Mouse (Mus musculus): ENCODE results near the gene Plpp4. TPM values are rescaled to one million over a fixed set of nuclear protein-coding genes. Genes with fewer than 3 reads are reported as not detected.

Gene Plpp4
- polyA plus RNA-seq, 1 experiment, result not detected

DNA sequence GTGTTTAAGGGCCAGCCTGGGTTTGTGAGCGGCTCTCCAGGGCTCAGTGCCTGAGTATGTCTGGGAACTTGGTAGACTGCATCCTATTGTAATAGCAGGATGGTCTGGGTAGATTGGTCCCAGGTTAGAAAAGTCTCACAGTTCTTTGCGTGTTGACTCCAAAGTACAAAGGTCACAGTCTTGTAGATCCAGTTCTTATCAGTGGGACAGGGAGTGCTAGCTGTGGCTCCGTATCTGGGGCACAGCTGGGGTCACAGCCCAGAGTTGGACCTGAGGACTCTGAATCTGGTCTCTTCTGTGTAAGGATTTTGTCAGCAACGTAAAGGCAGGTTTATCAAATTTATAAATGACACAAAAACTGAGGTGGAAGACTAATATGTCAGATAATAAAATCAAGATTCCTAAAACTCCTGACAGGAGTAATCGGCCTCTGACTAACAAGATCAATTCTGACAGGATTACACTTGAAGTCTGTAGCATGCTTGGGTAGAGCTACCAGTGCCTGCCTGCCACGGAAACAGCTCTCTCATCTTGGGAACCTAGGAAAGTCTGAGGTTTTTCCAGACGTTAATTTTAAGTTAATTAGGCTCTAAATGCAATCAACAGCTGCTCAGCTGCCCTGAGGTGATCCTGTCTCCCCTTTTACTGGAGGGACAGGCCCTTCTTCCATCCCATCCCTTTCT lies 28.5 kb downstream of the Plpp4 start:
- H3K27ac ChIP-seq (ENCODE audit: insufficient read depth, low read depth, low read length), result no peak overlapping the region
- no peaks in the 10 kb centered on the region for H3K4me1 ChIP-seq (ENCODE audit: control insufficient read depth, insufficient read depth, low read length)
- no peak overlapping the region for H3K4me3 ChIP-seq (ENCODE audit: insufficient read depth, low read length)
- TF ChIP-seq POLR2A (IDR thresholded peaks at IDR 0.05; ENCODE audit: borderline replicate concordance, low read depth, low read length), result no peak

DNA sequence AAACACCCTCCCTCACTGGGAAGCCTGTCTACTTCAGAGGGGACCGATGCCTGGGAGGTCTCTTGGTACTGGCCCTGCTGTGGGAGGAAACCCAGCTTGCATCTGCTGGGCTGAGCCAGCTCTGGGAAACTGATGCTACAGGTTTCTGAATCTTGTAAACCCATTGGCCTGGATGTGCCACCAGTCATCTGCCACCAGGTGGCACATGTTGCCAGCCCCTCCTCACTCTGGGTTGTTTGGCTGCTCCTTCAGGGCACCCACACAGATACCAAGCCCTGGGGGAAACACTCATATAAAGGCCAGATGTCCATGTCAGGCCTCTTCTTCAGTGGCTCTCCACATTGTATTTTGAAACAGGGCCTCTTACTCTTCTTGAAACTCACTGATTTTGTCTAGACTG lies 36.4 kb downstream of the Plpp4 start:
- Histone ChIP-seq H3K4me3 (ENCODE audit: insufficient read depth, low read length) (no peak overlapping the region), H3K27ac (ENCODE audit: insufficient read depth, low read depth, low read length) (no peak overlapping the region), H3K4me1 (ENCODE audit: control insufficient read depth, insufficient read depth, low read length) (no peaks in the 10 kb centered on the region)
- no peak for TF ChIP-seq POLR2A (IDR thresholded peaks at IDR 0.05; ENCODE audit: borderline replicate concordance, low read depth, low read length)
- TF ChIP-seq CTCF (IDR thresholded peaks at IDR 0.05; ENCODE audit: low read depth, low read length), result peak; percentile 53

GRCm38 (mm10) chr7:129301622-129302021 lies 44.8 kb downstream of the Plpp4 start:
- TF ChIP-seq POLR2A (IDR thresholded peaks at IDR 0.05; ENCODE audit: borderline replicate concordance, low read depth, low read length) (no peak), CTCF (IDR thresholded peaks at IDR 0.05; ENCODE audit: low read depth, low read length) (no peak)
- Histone ChIP-seq H3K27ac (ENCODE audit: insufficient read depth, low read depth, low read length) (peak overlapping the region; percentile 86), H3K4me1 (ENCODE audit: control insufficient read depth, insufficient read depth, low read length) (peaks cover 17% of the 10 kb centered on the region), H3K4me3 (ENCODE audit: insufficient read depth, low read length) (no peak overlapping the region)

GRCm38 (mm10) chr7:129303356-129303755 lies 46.5 kb downstream of the Plpp4 start:
- Histone ChIP-seq H3K4me3 (ENCODE audit: insufficient read depth, low read length) (no peak overlapping the region), H3K4me1 (ENCODE audit: control insufficient read depth, insufficient read depth, low read length) (peaks cover 30% of the 10 kb centered on the region), H3K27ac (ENCODE audit: insufficient read depth, low read depth, low read length) (no peak overlapping the region)
- TF ChIP-seq POLR2A (IDR thresholded peaks at IDR 0.05; ENCODE audit: borderline replicate concordance, low read depth, low read length), result no peak
- no peak for TF ChIP-seq CTCF (IDR thresholded peaks at IDR 0.05; ENCODE audit: low read depth, low read length)

DNA sequence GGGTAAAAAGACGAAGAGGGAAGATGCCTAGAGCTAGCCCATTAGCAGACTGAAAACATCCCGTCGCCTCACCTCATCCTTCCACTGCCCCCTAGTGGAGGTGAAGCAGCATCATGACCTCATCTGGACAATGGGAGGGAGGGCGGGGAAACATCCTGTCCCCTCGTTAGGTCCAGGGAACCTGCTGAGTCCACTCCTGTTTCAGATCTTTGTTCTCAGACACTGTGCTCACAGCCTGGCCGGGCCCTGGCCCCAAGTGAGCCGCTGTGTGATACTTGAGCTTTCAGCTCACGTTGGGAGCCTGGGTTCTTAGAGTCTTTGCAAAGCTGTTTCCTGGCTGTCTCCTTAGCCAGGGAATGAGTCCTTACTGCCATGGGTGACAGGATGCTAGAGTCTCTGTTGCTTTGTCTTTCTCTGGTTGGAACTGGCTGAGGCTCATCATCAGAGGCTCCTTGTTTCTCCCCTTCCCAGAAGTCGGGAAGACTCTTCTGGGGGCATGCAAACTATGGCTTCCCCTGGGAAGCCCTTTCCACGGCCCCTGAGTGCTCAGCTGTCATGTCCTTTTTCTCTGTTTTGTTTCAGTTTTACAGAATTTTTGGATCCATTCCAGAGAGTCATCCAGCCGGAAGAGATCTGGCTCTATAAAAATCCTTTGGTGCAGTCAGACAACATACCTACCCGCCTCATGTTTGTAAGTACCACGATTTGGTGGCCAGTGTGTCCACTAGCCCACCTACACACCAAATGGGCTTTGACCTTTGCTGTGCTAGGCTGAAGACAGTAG lies 50.4 kb downstream of the Plpp4 start:
- Histone ChIP-seq H3K27ac (ENCODE audit: insufficient read depth, low read depth, low read length) (no peak overlapping the region), H3K4me1 (ENCODE audit: control insufficient read depth, insufficient read depth, low read length) (peaks cover 21% of the 10 kb centered on the region), H3K4me3 (ENCODE audit: insufficient read depth, low read length) (no peak overlapping the region)
- TF ChIP-seq CTCF (IDR thresholded peaks at IDR 0.05; ENCODE audit: low read depth, low read length) (peak; percentile 70), POLR2A (IDR thresholded peaks at IDR 0.05; ENCODE audit: borderline replicate concordance, low read depth, low read length) (no peak)

GRCm38 (mm10) chr7:129308661-129309060 lies 51.8 kb downstream of the Plpp4 start:
- Histone ChIP-seq H3K4me3 (ENCODE audit: insufficient read depth, low read length) (no peak overlapping the region), H3K4me1 (ENCODE audit: control insufficient read depth, insufficient read depth, low read length) (peaks cover 20% of the 10 kb centered on the region), H3K27ac (ENCODE audit: insufficient read depth, low read depth, low read length) (no peak overlapping the region)
- no peak for TF ChIP-seq POLR2A (IDR thresholded peaks at IDR 0.05; ENCODE audit: borderline replicate concordance, low read depth, low read length)
- no peak for TF ChIP-seq CTCF (IDR thresholded peaks at IDR 0.05; ENCODE audit: low read depth, low read length)

- H3K4me3 ChIP-seq (ENCODE audit: insufficient read depth, low read length), result no peak overlapping the region
- no peak overlapping the region for H3K27ac ChIP-seq (ENCODE audit: insufficient read depth, low read depth, low read length)
- no peak for TF ChIP-seq CTCF (IDR thresholded peaks at IDR 0.05; ENCODE audit: low read depth, low read length)
- no peak for TF ChIP-seq POLR2A (IDR thresholded peaks at IDR 0.05; ENCODE audit: borderline replicate concordance, low read depth, low read length)
- peaks cover 11% of the 10 kb centered on the region; the same call in 1 of the 2 replicates for H3K4me1 ChIP-seq (ENCODE audit: control insufficient read depth, insufficient read depth, low read length)
Observed at GRCm38 (mm10) chr7:129312521-129312920, 55.7 kb downstream of the Plpp4 start.

GRCm38 (mm10) chr7:129313969-129314368 lies 57.1 kb downstream of the Plpp4 start:
- Histone ChIP-seq H3K4me1 (ENCODE audit: control insufficient read depth, insufficient read depth, low read length) (no peaks in the 10 kb centered on the region), H3K4me3 (ENCODE audit: insufficient read depth, low read length) (no peak overlapping the region), H3K27ac (ENCODE audit: insufficient read depth, low read depth, low read length) (no peak overlapping the region)
- TF ChIP-seq POLR2A (IDR thresholded peaks at IDR 0.05; ENCODE audit: borderline replicate concordance, low read depth, low read length) (no peak), CTCF (IDR thresholded peaks at IDR 0.05; ENCODE audit: low read depth, low read length) (no peak)

GRCm38 (mm10) chr7:129340096-129340495 lies 83.3 kb downstream of the Plpp4 start:
- TF ChIP-seq CTCF (IDR thresholded peaks at IDR 0.05; ENCODE audit: low read depth, low read length) (no peak), POLR2A (IDR thresholded peaks at IDR 0.05; ENCODE audit: borderline replicate concordance, low read depth, low read length) (no peak)
- no peak overlapping the region for H3K27ac ChIP-seq (ENCODE audit: insufficient read depth, low read depth, low read length)
- H3K4me3 ChIP-seq (ENCODE audit: insufficient read depth, low read length), result no peak overlapping the region
- H3K4me1 ChIP-seq (ENCODE audit: control insufficient read depth, insufficient read depth, low read length), result peaks cover 18% of the 10 kb centered on the region

DNA sequence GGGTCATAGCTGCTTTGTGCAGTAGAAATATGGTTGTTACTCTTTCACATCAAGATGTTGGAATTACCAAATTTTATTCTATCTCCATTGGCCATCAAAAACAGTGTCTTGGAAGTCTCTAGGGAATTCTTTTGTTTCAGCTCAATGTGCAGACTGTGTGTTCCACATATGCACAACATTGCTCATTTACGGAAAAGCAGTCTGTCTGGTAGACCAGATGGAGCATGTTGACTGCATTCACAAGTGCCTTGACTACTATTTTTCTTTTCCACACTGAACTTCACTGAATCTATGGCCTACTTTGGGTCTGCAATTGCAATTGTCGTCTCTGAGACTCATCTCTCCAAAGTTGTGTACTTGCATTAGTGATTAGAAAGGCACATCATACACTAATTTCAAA lies 98.7 kb downstream of the Plpp4 start:
- no peak overlapping the region for H3K27ac ChIP-seq (ENCODE audit: insufficient read depth, low read depth, low read length)
- no peaks in the 10 kb centered on the region for H3K4me1 ChIP-seq (ENCODE audit: control insufficient read depth, insufficient read depth, low read length)
- H3K4me3 ChIP-seq (ENCODE audit: insufficient read depth, low read length), result no peak overlapping the region
- no peak for TF ChIP-seq CTCF (IDR thresholded peaks at IDR 0.05; ENCODE audit: low read depth, low read length)
- TF ChIP-seq POLR2A (IDR thresholded peaks at IDR 0.05; ENCODE audit: borderline replicate concordance, low read depth, low read length), result no peak
